Comparison of ENCODE assay signal across 1 mouse cellular context in genomic region chr2:153237891-153238290, GRCm38 (mm10).
TF ChIP-seq lines count a peak whose summit lies in the region.

No protein-coding gene starts in this region.

TF ChIP-seq in CH12.LX, 34 proteins besides CTCF, POLR2A, EP300 and RAD21 (continued from another document):
- TF ChIP-seq IRF4 (IDR thresholded peaks at IDR 0.05; ENCODE audit: low read depth, low read length) (peak; percentile 64), JUN (IDR thresholded peaks at IDR 0.05; ENCODE audit: insufficient read depth, low read depth, low read length) (no peak), USF2 (conservative IDR thresholded peaks at IDR 0.05; ENCODE audit: low read depth, low read length) (no peak), MAZ (IDR thresholded peaks at IDR 0.05; ENCODE audit: low read depth, low read length) (peak; percentile 13; the same call in 1 of the 2 replicates), GABPA (IDR thresholded peaks at IDR 0.05; ENCODE audit: insufficient replicate concordance, low read depth, low read length) (no peak), BHLHE40 (IDR thresholded peaks at IDR 0.05; ENCODE audit: low read depth, low read length) (0 out of 2 replicates have a peak, but pooled peaks have one; percentile 30), ZKSCAN1 (IDR thresholded peaks at IDR 0.05; ENCODE audit: borderline replicate concordance, low read depth, low read length) (no peak), TCF12 (IDR thresholded peaks at IDR 0.05; ENCODE audit: low read depth, low read length) (no peak; the same call in 1 of the 2 replicates), ELF1 (IDR thresholded peaks at IDR 0.05; ENCODE audit: low read depth, low read length) (0 out of 2 replicates have a peak, but pooled peaks have one; percentile 8), SIN3A (IDR thresholded peaks at IDR 0.05; ENCODE audit: low read length) (peak; percentile 61), MYC (IDR thresholded peaks at IDR 0.05; ENCODE audit: low read depth, low read length) (0 out of 2 replicates have a peak, but pooled peaks have one; percentile 39), MXI1 (IDR thresholded peaks at IDR 0.05; ENCODE audit: low read depth, low read length) (0 out of 2 replicates have a peak, but pooled peaks have one; percentile 45), NELFE (IDR thresholded peaks at IDR 0.05; ENCODE audit: low read depth, low read length) (no peak), MEF2A (IDR thresholded peaks at IDR 0.05; ENCODE audit: borderline replicate concordance, low read depth, low read length) (peak; percentile 56; the same call in 1 of the 2 replicates), RCOR1 (conservative IDR thresholded peaks at IDR 0.05; ENCODE audit: low read depth, low read length) (0 out of 2 replicates have a peak, but pooled peaks have one; percentile 37), CHD1 (IDR thresholded peaks at IDR 0.05; ENCODE audit: low read depth, low read length) (peak; percentile 89; the same call in 1 of the 2 replicates), E2F4 (IDR thresholded peaks at IDR 0.05; ENCODE audit: insufficient replicate concordance, low read depth, low read length) (no peak), ZMIZ1 (IDR thresholded peaks at IDR 0.05; ENCODE audit: low read depth, low read length) (0 out of 2 replicates have a peak, but pooled peaks have one; percentile 37)
